Mouse (Mus musculus) kidney, postnatal 0 days (tissue): ENCODE data around the gene Sctr. TPM values are rescaled to one million over a fixed set of nuclear protein-coding genes. Genes with fewer than 3 reads are reported as not detected.

Experiments
- ATAC-seq: fragments of 200-750 bp; cut with Nextera tagmentation; replicated peaks from 2 replicates; pipeline ENCODE4 v1.8.0; 2017; ENCODE audit warnings: low read depth, moderate number of reproducible peaks, moderate TSS enrichment, moderate library complexity; ENCODE audit not compliant: low FRiP score
- DNase-seq: peaks from one replicate; pipeline ENCODE4 v3.0.0-alpha.2; 2016; ENCODE audit warnings: low spot score
- H3K27ac ChIP-seq: fragments of 300-500 bp; sonication (generic); 2 replicates; pipeline ENCODE4 v1.5.1; 2014; ENCODE audit warnings: mild to moderate bottlenecking
- H3K27me3 ChIP-seq: fragments of 300-500 bp; sonication (generic); 2 replicates; pipeline ENCODE4 v1.6.1; 2014; ENCODE audit warnings: low read length, mixed read lengths; ENCODE audit not compliant: insufficient read depth
- H3K36me3 ChIP-seq: fragments of 300-500 bp; sonication (generic); 2 replicates; pipeline ENCODE4 v1.6.1; 2014; ENCODE audit warnings: low read length, mixed read lengths; ENCODE audit not compliant: insufficient read depth
- H3K4me1 ChIP-seq: fragments of 300-500 bp; sonication (generic); replicated peaks from 2 replicates; pipeline ENCODE4 v1.6.1; 2014; ENCODE audit warnings: antibody characterized with exemption, low read length, mixed read lengths; ENCODE audit not compliant: insufficient read depth
- H3K4me2 ChIP-seq: fragments of 300-500 bp; sonication (generic); 2 replicates; pipeline ENCODE4 v1.6.1; 2014; ENCODE audit warnings: mild to moderate bottlenecking, low read length, moderate library complexity, mixed read lengths
- H3K4me3 ChIP-seq: fragments of 300-500 bp; sonication (generic); replicated peaks from 2 replicates; pipeline ENCODE4 v1.5.1; 2014; ENCODE audit warnings: low read depth, low read length
- H3K9ac ChIP-seq: fragments of 300-500 bp; sonication (generic); 2 replicates; pipeline ENCODE4 v1.6.1; 2014; ENCODE audit warnings: low read depth, low read length
- H3K9me3 ChIP-seq: fragments of 300-500 bp; sonication (generic); replicated peaks from 2 replicates; pipeline ENCODE4 v1.6.1; 2016; ENCODE audit warnings: low read length, inconsistent platforms, mixed read lengths
- CTCF ChIP-seq: IDR thresholded peaks from 2 replicates; pipeline ENCODE4 v1.5.1; 2016; ENCODE audit warnings: antibody characterized with exemption, low read depth, mild to moderate bottlenecking, moderate library complexity
- WGBS: fragments of 180-500 bp; shearing (Covaris S2); extraction: QIAGEN DNeasy Blood & Tissue Kit; methylation state at CpG from one replicate; pipeline ENCODE4 v1.1.7; 2014; 5-methylcytosine and 5-hydroxymethylcytosine counted together
- polyA plus RNA-seq: library from polyadenylated mRNA; unstranded; fragments of >200 nt; fragmentation: Nextera tagmentation; extraction: Ambion mirVana; gene quantifications from 2 replicates; pipeline ENCODE4 v1.2.1, GENCODE M21; 2015

Gene Sctr
- polyA plus RNA-seq, 1 experiment from 2014 or later = 0.63 TPM

DNA sequence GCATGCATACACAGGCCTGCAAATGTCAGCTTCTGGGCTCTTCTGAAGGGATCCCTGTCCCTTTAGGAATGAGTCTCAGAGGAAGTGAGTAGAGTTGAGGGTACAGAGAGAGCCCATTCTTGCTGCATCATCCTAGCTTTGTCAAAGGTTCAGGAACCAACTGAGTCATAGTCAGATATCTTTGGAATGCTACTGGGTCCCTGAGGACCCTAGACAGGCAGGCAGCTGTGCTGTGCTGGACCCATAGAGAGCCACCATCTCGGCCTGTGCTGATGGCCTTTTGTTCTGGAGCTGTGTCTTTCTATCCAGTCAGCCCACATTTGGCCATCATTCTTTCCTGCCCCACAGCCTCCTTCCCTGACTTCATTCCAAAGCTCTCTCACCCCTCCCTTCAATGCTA lies 28.1 kb downstream of the Sctr start:
- DNase-seq (no peak), ATAC-seq (no peak)
- no peaks in the 10 kb centered on the region for H3K4me1 ChIP-seq
- TF ChIP-seq CTCF = no peak
- no peaks in the 10 kb centered on the region for H3K27me3 ChIP-seq
- no peaks in the 10 kb centered on the region for H3K36me3 ChIP-seq
- 67% methylated on average over 1 of the region's 1 CpGs for WGBS
- no peaks in the 10 kb centered on the region for H3K9me3 ChIP-seq
- no peak overlapping the region for H3K9ac ChIP-seq
- no peak overlapping the region for H3K4me2 ChIP-seq
- no peak overlapping the region for H3K4me3 ChIP-seq
- no peak overlapping the region for H3K27ac ChIP-seq

DNA sequence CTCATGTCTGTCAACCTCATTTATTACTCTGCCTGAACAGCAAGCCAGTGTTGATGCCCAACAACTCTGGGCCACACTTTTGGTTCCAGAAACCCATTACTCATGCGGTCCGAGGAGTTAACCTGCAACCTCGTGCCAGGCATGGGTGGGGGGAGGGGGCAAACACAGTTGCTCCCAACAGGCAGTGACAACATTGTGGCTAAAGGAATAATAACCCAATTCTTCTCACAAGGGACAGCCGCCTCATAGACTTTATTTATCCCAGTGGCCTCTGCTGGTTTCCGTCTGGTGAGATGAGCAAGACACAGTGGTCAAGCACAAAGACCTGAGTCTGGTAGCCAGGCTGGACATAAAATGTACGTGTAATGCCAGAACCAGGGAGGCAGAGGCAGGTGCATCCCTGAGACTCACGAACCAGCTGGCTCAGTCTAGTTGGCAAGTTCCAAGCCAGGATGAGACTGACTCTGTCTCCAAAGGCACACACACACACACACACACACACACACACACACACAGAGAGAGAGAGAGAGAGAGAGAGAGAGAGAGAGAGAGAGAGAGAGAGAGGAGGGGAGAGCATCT lies 28.9 kb downstream of the Sctr start:
- Histone ChIP-seq H3K27me3 (no peaks in the 10 kb centered on the region), H3K4me3 (no peak overlapping the region), H3K9me3 (no peaks in the 10 kb centered on the region), H3K9ac (no peak overlapping the region), H3K4me1 (no peaks in the 10 kb centered on the region), H3K27ac (no peak overlapping the region), H3K36me3 (no peaks in the 10 kb centered on the region), H3K4me2 (no peak overlapping the region)
- ATAC-seq (no peak), DNase-seq (no peak)
- 85% methylated on average over 7 of the region's 7 CpGs for WGBS
- no peak for TF ChIP-seq CTCF

DNA sequence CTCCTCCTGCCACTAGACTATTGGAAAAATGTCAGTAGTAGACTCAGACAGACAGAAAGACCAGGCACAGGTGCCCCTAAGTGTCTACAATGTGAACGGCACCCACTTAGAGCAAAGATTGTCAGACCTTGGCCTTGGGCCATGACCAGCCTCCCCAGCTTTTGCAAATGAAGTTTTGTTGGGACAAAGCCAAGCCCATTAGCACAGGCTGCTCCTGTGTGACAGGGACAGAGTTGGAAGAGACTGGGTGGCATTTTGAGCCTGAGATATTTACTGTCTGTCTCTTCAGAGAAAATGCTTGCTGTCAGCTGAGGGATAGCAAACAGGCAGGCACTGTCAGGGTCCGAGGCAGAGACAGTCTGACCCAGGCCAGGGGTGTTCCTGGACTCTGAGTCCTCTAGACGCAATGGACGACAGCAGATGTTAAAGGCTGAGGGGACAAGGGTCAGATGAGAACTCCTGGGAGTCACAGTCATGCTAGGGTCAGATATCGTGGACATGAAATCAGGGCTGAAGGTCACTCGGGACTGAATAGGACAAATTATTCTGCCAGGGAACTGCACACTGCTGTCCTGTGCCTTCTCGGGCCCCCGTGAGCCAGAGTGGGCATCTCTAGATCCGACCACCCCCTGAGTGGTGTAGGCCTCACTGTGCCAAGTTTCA lies 30.5 kb downstream of the Sctr start:
- Histone ChIP-seq H3K9ac (no peak overlapping the region), H3K4me3 (no peak overlapping the region), H3K4me1 (no peaks in the 10 kb centered on the region), H3K27me3 (no peaks in the 10 kb centered on the region), H3K9me3 (no peaks in the 10 kb centered on the region), H3K4me2 (no peak overlapping the region), H3K27ac (no peak overlapping the region), H3K36me3 (no peaks in the 10 kb centered on the region)
- peak; percentile 18 for DNase-seq
- no peak for ATAC-seq
- WGBS = 57% methylated on average over 9 of the region's 9 CpGs
- TF ChIP-seq CTCF = no peak

DNA sequence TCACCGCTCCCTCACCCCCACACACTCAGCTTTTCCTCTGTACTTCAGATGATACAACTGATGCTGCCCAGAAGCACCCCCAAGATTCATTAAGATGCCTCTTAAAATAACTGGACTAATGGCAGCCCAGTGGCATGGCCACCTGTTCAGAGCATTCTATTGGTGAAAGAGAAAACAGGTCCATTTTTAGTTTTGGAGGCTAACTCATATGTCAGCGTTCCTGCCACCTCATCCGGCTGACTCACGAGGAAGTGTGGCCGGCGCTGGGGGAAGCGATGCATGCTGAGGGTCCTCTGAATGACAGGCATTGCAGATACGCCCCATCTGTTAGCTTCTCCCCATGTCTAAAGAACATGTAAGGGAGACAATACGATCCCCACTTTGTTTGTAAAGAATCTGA lies 31.9 kb downstream of the Sctr start:
- H3K4me1 ChIP-seq = no peaks in the 10 kb centered on the region
- no peak overlapping the region for H3K4me3 ChIP-seq
- H3K27me3 ChIP-seq = no peaks in the 10 kb centered on the region
- H3K9ac ChIP-seq = no peak overlapping the region
- ATAC-seq (no peak), DNase-seq (no peak)
- no peak overlapping the region for H3K27ac ChIP-seq
- no peaks in the 10 kb centered on the region for H3K36me3 ChIP-seq
- TF ChIP-seq CTCF = no peak
- H3K9me3 ChIP-seq = no peaks in the 10 kb centered on the region
- no peak overlapping the region for H3K4me2 ChIP-seq
- WGBS = 54% methylated on average over 9 of the region's 9 CpGs

DNA sequence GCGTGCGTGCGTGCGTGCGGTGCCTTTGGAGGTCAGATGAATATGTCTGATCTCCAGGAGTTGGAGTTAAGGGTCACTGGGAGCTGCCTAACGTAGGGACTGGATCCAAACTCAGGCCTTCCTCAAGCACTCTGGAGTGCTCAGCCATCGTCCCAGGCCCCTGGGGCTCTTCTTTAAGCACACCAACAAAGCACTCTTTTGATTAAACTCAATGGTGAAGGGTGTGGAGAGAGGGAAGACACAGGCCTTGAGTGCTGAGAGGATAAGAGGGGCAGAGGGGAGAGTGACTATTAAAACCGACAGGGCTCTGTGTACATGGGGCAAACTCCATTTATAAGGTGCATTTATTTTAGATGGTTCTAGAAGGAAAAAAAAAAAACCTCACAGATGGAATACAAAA lies 35.7 kb downstream of the Sctr start:
- H3K9ac ChIP-seq = no peak overlapping the region
- H3K4me1 ChIP-seq = no peaks in the 10 kb centered on the region
- H3K36me3 ChIP-seq = no peaks in the 10 kb centered on the region
- no peak overlapping the region for H3K4me2 ChIP-seq
- no peaks in the 10 kb centered on the region for H3K9me3 ChIP-seq
- DNase-seq (no peak), ATAC-seq (no peak)
- WGBS = 78% methylated on average over 8 of the region's 8 CpGs
- no peak overlapping the region for H3K27ac ChIP-seq
- no peak overlapping the region for H3K4me3 ChIP-seq
- no peaks in the 10 kb centered on the region for H3K27me3 ChIP-seq
- no peak for TF ChIP-seq CTCF

DNA sequence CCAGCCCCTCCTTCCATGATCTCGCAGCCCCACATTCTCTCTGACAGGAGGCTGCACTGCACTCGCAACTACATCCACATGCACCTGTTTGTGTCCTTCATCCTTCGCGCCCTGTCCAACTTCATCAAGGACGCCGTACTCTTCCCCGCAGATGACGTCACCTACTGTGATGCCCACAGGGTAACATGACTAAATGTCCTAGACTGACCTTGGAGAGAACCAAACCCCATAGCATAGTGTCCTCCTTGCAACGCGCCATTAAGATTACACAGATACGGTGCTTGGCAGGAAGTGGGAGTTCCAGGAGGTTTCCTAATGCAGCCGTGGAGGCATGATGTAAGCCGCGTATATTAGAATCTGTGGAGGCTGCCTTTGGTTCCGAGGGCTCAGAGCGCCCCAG lies 37.9 kb downstream of the Sctr start:
- Histone ChIP-seq H3K9ac (no peak overlapping the region), H3K9me3 (no peaks in the 10 kb centered on the region), H3K36me3 (no peaks in the 10 kb centered on the region), H3K4me1 (no peaks in the 10 kb centered on the region), H3K4me2 (no peak overlapping the region), H3K27ac (no peak overlapping the region), H3K4me3 (no peak overlapping the region), H3K27me3 (no peaks in the 10 kb centered on the region)
- peak; percentile 64 for ATAC-seq
- TF ChIP-seq CTCF = no peak
- peak; percentile 21 for DNase-seq
- WGBS = 63% methylated on average over 16 of the region's 16 CpGs

DNA sequence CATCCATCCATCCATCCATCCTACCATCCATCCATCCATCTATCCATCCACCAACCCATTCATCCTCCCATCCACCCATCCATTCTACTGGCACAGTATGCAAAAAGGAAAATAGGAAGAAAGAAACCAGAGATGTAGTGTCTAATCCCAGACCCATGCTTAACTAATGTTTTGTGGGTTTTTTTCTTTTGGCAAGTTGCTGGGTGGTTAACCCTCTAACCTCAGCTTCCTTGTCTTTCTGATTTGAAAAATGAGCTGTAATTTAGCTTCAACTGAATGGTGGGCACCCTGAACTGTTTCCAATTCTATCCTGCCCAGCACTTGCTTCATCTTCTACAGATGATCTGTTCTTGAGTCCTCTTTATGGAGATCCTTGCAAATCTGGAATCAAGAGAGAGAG lies 40.6 kb downstream of the Sctr start:
- DNase-seq = no peak
- ATAC-seq = no peak
- no peak overlapping the region for H3K9ac ChIP-seq
- H3K27me3 ChIP-seq = no peaks in the 10 kb centered on the region
- H3K4me1 ChIP-seq = no peaks in the 10 kb centered on the region
- H3K4me2 ChIP-seq = no peak overlapping the region
- TF ChIP-seq CTCF = no peak
- no peaks in the 10 kb centered on the region for H3K36me3 ChIP-seq
- H3K27ac ChIP-seq = no peak overlapping the region
- H3K9me3 ChIP-seq = no peaks in the 10 kb centered on the region
- no peak overlapping the region for H3K4me3 ChIP-seq
